Mouse (Mus musculus) layer of hippocampus, adult 9-10 months (tissue): Measurements from ENCODE around the gene Cxcl9.

Experiments
- DNase-seq: peaks from one replicate; pipeline ENCODE4 v3.0.0; 2022; ENCODE audit warnings: low spot score

The Cxcl9 gene

DNA sequence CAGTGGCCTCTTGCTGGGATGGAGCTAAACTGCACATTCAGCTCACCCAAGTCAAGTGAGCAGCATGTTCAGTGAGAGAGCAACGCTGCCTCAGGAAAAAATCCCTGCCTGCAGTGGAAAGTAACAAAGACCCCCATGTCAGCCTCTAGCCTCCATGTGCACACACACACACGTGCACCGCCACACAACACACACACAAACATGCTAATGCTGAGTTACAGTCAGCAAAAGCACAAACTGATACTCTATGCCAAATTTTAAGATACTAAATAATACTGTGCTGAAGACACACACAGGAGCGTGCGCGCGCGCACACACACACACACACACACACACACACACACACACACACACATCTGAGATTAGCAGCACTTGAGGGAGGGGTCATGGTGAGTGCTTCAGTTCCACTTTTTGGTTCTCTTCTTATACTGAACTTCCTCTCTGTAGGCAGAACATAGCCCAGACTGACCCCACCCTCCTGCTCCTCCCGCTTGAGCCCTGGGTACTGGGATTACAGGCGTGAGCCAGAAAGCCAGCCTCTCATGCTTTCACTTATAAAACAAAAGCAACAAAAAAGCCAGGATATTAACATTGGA, 48.8 kb downstream of the Cxcl9 start:
- DNase-seq = no peak

DNA sequence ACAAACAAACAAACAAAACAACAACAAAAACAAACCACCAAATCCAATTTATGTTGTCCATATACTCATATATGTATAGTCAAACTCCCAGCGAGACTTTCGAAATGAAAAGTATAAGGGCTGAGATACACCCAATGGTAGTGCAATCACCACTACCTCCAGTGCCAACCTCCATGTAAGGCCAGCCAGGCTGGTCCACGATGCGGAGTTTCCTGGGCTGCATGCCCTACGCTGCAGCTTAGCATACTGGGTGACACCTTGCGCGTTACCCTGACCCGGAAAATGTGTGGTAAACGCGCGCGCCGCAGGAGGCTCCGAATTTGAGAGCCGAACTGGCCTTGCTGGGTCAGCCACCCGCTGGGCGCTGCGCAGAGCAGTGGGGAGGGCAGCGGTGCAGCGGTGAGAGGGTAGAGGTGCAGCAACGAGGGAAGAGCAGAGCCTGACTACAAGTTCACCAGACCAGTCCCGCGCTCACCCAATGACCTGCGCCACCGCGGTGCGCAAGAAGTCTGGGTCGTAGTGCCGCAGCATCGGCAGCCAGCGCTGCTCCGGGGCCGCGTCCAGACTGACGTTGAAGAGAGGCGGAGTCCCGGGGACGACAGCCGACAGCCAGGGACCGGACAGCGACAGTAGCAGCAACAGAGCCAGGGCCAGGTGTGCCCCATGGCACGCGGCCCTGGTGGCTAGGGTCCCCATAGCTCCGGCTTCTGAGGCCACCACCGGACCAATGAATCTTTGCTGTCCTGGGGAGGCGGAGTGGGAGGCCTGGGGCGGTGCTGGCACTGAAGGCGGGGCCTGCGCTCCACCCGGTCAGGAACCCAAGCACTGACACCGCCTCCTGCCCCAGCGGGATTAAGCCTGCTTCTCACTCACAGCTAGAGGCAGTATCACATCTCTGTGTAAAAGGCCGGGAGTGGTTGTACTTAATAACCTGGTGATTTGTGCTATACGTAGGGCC, 50.2 kb downstream of the Cxcl9 start, which contains the start of gene Naaa:
Gene Naaa (minus strand): TSS at position 734 of the 958 bp plus-strand sequence.
- DNase-seq = peak; percentile 60
